Mouse (Mus musculus) erythroblast, embryonic 14.5 days (primary cell): ENCODE measurements around the gene Nup85.

Source experiments
- GATA1 ChIP-seq: IDR thresholded peaks from 2 replicates; pipeline ENCODE4 v1.6.1; 2012; ENCODE audit warnings: low read length, inconsistent platforms, mixed read lengths
- TAL1 ChIP-seq: IDR thresholded peaks from 3 replicates; pipeline ENCODE4 v1.6.1; 2012; ENCODE audit warnings: low read length, inconsistent platforms, mixed read lengths

DNA sequence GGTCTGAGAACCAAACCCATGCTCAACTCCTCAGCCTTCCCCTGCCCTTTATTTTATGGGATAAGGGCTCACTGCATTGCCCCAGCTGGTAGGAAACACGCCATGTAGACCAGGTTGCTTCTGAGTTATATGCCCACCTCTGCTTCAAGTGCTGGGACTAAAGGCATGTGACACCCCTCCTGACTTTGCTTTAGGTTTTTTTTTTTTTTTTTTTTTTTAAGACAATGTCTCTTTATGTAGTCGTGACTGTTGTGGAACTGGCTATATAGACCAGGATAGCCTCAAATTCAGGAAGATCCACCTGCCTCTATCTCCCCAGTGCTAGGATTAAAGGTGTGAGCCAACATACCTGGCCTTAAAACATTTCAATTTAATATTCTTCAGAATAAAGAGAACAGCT, 41.5 kb upstream of the Nup85 start:
- no peak for TF ChIP-seq GATA1
- no peak for TF ChIP-seq TAL1
